Mouse (Mus musculus) forebrain, embryonic 12.5 days (tissue): ENCODE data around the gene Fscb. TPM values are rescaled to one million over a fixed set of nuclear protein-coding genes. Genes with fewer than 3 reads are reported as not detected.

Experiments
- ATAC-seq: fragments of 200-750 bp; cut with Nextera tagmentation; 2 replicates; pipeline ENCODE4 v1.8.0; 2017; ENCODE audit warnings: moderate TSS enrichment; ENCODE audit not compliant: low FRiP score
- H3K27ac ChIP-seq: fragments of 300-500 bp; sonication (generic); 2 replicates; pipeline ENCODE4 v1.5.1; 2016; ENCODE audit warnings: mild to moderate bottlenecking
- H3K27me3 ChIP-seq: fragments of 300-500 bp; sonication (generic); 2 replicates; pipeline ENCODE4 v1.6.1; 2016; ENCODE audit warnings: mild to moderate bottlenecking
- H3K36me3 ChIP-seq: fragments of 300-500 bp; sonication (generic); replicated peaks from 2 replicates; pipeline ENCODE4 v1.6.1; 2016; ENCODE audit warnings: mild to moderate bottlenecking
- H3K4me1 ChIP-seq: fragments of 300-500 bp; sonication (generic); 2 replicates; pipeline ENCODE4 v1.6.1; 2016
- H3K4me2 ChIP-seq: fragments of 300-500 bp; sonication (generic); 2 replicates; pipeline ENCODE4 v1.6.1; 2016; ENCODE audit warnings: mild to moderate bottlenecking, moderate library complexity
- H3K4me3 ChIP-seq: fragments of 300-500 bp; sonication (generic); replicated peaks from 2 replicates; pipeline ENCODE4 v1.5.1; 2016; ENCODE audit warnings: mild to moderate bottlenecking
- H3K9ac ChIP-seq: fragments of 300-500 bp; sonication (generic); 2 replicates; pipeline ENCODE4 v1.6.1; 2016; ENCODE audit warnings: mild to moderate bottlenecking
- H3K9me3 ChIP-seq: fragments of 300-500 bp; sonication (generic); 2 replicates; pipeline ENCODE4 v1.6.1; 2016
- WGBS: fragments of 180-500 bp; shearing (Covaris S2); methylation state at CpG from one replicate; pipeline ENCODE4 v1.1.7; 2016; 5-methylcytosine and 5-hydroxymethylcytosine counted together
- polyA plus RNA-seq: library from polyadenylated mRNA; unstranded; fragments of >200 nt; fragmentation: Nextera tagmentation; extraction: Ambion mirVana; gene quantifications from 2 replicates; pipeline ENCODE4 v1.2.1, GENCODE M21; 2016

Fscb gene
- polyA plus RNA-seq, result not detected in 2 replicates

GRCm38 (mm10) chr12:64474590-64474989, at the start of gene Fscb:
TSS of gene Fscb (minus strand) at chr12:64474690.
- 83% methylated on average over 1 of the region's 1 CpGs for WGBS
- no peaks in the 10 kb centered on the region for H3K4me1 ChIP-seq
- no peak for ATAC-seq
- H3K27me3 ChIP-seq, result no peaks in the 10 kb centered on the region
- no peak within 1 kb of the TSS for H3K4me2 ChIP-seq
- H3K4me3 ChIP-seq, result no peak within 1 kb of the TSS
- H3K27ac ChIP-seq, result no peak within 1 kb of the TSS
- H3K9me3 ChIP-seq, result peaks cover 4% of the 10 kb centered on the region; the same call in 1 of the 2 replicates
- H3K36me3 ChIP-seq, result no peaks in the 10 kb centered on the region
- no peak within 1 kb of the TSS for H3K9ac ChIP-seq

- H3K36me3 ChIP-seq, result no peaks in the 10 kb centered on the region
- no peaks in the 10 kb centered on the region for H3K9me3 ChIP-seq
- H3K9ac ChIP-seq, result no peak overlapping the region
- H3K27me3 ChIP-seq, result no peaks in the 10 kb centered on the region
- H3K4me1 ChIP-seq, result no peaks in the 10 kb centered on the region
- WGBS, result 74% methylated on average over 2 of the region's 2 CpGs
- no peak overlapping the region for H3K27ac ChIP-seq
- H3K4me3 ChIP-seq, result no peak overlapping the region
- H3K4me2 ChIP-seq, result no peak overlapping the region
- ATAC-seq, result no peak
Observed at GRCm38 (mm10) chr12:64516775-64517174, 42.3 kb upstream of the Fscb start.

GRCm38 (mm10) chr12:64513439-64513838, 38.9 kb upstream of the Fscb start:
- no peaks in the 10 kb centered on the region for H3K9me3 ChIP-seq
- no peak overlapping the region for H3K9ac ChIP-seq
- no peak for ATAC-seq
- H3K4me3 ChIP-seq, result no peak overlapping the region
- no peak overlapping the region for H3K27ac ChIP-seq
- H3K36me3 ChIP-seq, result no peaks in the 10 kb centered on the region
- WGBS, result 68% methylated on average over 1 of the region's 1 CpGs
- H3K4me2 ChIP-seq, result no peak overlapping the region
- H3K4me1 ChIP-seq, result no peaks in the 10 kb centered on the region
- H3K27me3 ChIP-seq, result no peaks in the 10 kb centered on the region

GRCm38 (mm10) chr12:64497706-64498105, 23.2 kb upstream of the Fscb start:
- Histone ChIP-seq H3K4me3 (no peak overlapping the region), H3K9me3 (no peaks in the 10 kb centered on the region), H3K36me3 (no peaks in the 10 kb centered on the region), H3K27me3 (no peaks in the 10 kb centered on the region), H3K9ac (no peak overlapping the region), H3K27ac (no peak overlapping the region), H3K4me1 (no peaks in the 10 kb centered on the region), H3K4me2 (no peak overlapping the region)
- no peak for ATAC-seq
- 83% methylated on average over 5 of the region's 5 CpGs for WGBS

- Histone ChIP-seq H3K27me3 (no peaks in the 10 kb centered on the region), H3K36me3 (no peaks in the 10 kb centered on the region), H3K4me3 (no peak overlapping the region), H3K27ac (no peak overlapping the region), H3K4me1 (no peaks in the 10 kb centered on the region), H3K4me2 (no peak overlapping the region), H3K9me3 (peaks cover 4% of the 10 kb centered on the region; the same call in 1 of the 2 replicates), H3K9ac (no peak overlapping the region)
- ATAC-seq, result no peak
- 79% methylated on average over 1 of the region's 1 CpGs for WGBS
Observed at GRCm38 (mm10) chr12:64473615-64474014, 875 bp downstream of the Fscb start.

- Histone ChIP-seq H3K4me2 (no peak overlapping the region), H3K9me3 (peaks cover 4% of the 10 kb centered on the region; the same call in 1 of the 2 replicates), H3K4me1 (no peaks in the 10 kb centered on the region), H3K4me3 (no peak overlapping the region), H3K9ac (no peak overlapping the region), H3K27me3 (no peaks in the 10 kb centered on the region), H3K36me3 (no peaks in the 10 kb centered on the region), H3K27ac (no peak overlapping the region)
- no peak for ATAC-seq
- 87% methylated on average over 1 of the region's 1 CpGs for WGBS
Observed at GRCm38 (mm10) chr12:64473136-64473535, 1.4 kb downstream of the Fscb start.

GRCm38 (mm10) chr12:64455228-64455627, 19.3 kb downstream of the Fscb start:
- no peak for ATAC-seq
- no peak overlapping the region for H3K4me2 ChIP-seq
- H3K27ac ChIP-seq, result no peak overlapping the region
- no peaks in the 10 kb centered on the region for H3K36me3 ChIP-seq
- H3K4me3 ChIP-seq, result no peak overlapping the region
- no peak overlapping the region for H3K9ac ChIP-seq
- H3K27me3 ChIP-seq, result no peaks in the 10 kb centered on the region
- no peaks in the 10 kb centered on the region for H3K9me3 ChIP-seq
- no peaks in the 10 kb centered on the region for H3K4me1 ChIP-seq

GRCm38 (mm10) chr12:64449911-64450310, 24.6 kb downstream of the Fscb start:
- 85% methylated on average over 9 of the region's 9 CpGs for WGBS
- Histone ChIP-seq H3K27ac (no peak overlapping the region), H3K9me3 (no peaks in the 10 kb centered on the region), H3K4me1 (no peaks in the 10 kb centered on the region), H3K9ac (no peak overlapping the region), H3K27me3 (no peaks in the 10 kb centered on the region), H3K36me3 (no peaks in the 10 kb centered on the region), H3K4me2 (no peak overlapping the region), H3K4me3 (no peak overlapping the region)
- ATAC-seq, result no peak

- Histone ChIP-seq H3K4me1 (no peaks in the 10 kb centered on the region), H3K36me3 (no peaks in the 10 kb centered on the region), H3K27ac (no peak overlapping the region), H3K9ac (no peak overlapping the region), H3K9me3 (no peaks in the 10 kb centered on the region), H3K4me2 (no peak overlapping the region), H3K27me3 (no peaks in the 10 kb centered on the region), H3K4me3 (no peak overlapping the region)
- WGBS, result 56% methylated on average over 2 of the region's 2 CpGs
- ATAC-seq, result no peak
Observed at GRCm38 (mm10) chr12:64436675-64437074, 37.8 kb downstream of the Fscb start.
